Mouse (Mus musculus) cortical plate, adult 2 months (tissue): Measurements from ENCODE around the gene Rere.

Source experiments
- CTCF ChIP-seq: fragments of 200-500 bp; IDR thresholded peaks from 2 replicates; pipeline ENCODE4 v1.5.1; 2011; ENCODE audit warnings: mild to moderate bottlenecking, control low read depth, low read length; ENCODE audit not compliant: insufficient read depth; ENCODE audit errors: extremely low read depth
- POLR2A ChIP-seq: fragments of 200-500 bp; IDR thresholded peaks from 2 replicates; pipeline ENCODE4 v1.6.1; 2011; ENCODE audit warnings: mild to moderate bottlenecking, low read length, control low read depth; ENCODE audit not compliant: insufficient read depth; ENCODE audit errors: extremely low read depth

DNA sequence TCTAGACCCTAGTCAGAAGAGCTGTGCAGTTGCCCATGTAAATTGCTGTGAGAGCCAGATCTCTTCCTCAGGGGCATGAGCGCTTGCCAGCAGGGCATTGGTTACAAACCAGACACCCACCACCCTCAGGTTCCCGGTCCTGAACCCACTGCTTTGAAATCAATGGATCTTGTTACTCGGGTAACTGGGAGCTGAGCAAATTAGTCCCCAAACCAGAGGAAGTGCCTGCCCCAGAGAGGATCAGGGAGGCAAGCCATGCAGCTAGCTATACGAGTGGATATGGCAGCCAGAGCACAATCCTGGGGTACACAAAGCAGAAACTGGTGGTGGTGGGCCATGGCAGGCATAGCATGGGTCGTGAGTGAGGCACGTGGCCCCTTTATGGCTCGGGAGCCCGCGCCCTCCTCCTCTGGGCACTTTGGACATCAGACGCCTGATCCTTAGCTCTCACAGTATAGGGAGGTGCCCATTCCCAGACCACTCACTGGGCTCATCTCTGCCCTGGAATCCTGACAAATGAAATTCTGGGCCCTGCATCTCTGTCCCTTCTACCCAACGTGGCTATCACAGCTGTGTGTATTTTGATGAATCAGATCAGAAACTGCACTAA, 342.9 kb downstream of the Rere start:
- TF ChIP-seq POLR2A (no peak), CTCF (no peak)
